Mouse (Mus musculus): ENCODE measurements around the gene Sufu.

The Sufu gene

DNA sequence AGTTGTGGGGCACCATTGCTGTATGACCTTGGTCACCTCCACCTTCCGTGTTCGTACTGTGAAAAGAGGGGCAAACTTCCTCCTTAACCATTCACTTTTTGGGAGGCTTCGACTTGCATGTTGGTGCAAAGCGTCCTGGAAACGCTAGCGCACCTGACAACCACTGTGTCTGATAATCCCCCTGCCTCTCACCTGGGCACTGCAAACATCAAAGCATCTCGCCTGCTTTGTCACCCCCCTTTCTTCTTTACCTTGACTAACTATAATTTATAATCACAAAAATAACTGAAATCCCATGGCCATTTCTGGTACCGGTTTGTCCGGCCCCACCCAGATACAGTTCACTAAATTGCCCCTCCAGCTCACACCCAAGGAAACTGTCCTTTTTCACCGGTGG lies 2.0 kb upstream of the Sufu start:
- DNase-seq (ENCODE audit: low spot score in 2 of 2), result no peak

DNA sequence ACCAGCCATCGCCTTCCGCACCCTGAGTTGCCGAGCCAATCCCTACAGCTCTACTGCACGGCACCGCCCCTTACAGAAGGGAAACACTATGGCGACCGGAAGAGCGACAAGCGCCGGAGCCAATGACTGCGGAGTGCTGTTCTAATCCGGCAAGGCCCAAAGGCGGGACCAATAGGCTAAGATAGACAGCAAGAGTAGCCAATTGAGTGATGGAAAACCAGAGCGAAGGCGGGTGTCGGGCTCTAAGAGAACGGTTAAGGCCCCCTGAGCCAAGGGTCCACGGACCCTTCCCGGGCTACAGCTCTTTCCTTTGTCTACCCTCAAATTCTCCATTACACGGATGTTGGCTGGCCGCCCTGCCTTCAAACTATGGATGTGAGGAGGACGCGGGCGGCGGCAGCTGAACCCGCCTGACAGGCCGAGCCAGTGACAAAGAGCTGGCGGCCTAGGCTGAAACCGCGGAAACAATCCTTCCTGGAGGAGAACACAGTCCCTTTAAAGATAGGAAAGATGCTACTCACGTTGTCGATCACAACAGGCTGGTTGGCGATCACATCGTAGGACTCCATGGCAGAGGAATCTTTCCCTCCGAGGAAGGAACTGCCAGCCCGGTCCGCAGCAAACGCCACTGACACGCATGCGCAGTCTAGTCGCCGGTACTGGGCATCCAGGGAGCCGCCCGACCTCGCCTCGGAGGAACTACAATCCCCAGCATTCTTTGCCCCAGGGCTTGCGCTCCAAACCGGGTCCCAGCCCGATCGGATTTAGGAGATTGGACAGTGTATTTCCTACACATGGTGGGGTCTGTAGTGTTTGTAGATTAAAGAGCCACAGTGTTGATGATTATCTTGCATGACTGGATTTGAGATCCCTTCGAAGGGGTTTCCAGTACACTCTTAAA lies 1.3 kb upstream of the Sufu start, which contains the start of gene Actr1a:
Gene Actr1a (minus strand): TSS at position 640 of the 901 bp plus-strand sequence.
- DNase-seq (ENCODE audit: low spot score in 2 of 2), result peak; percentile 97 to 99

GRCm38 (mm10) chr19:46396109-46396508 lies 587 bp upstream of the Sufu start:
- DNase-seq (ENCODE audit: low spot score in 2 of 2), result no peak

DNA sequence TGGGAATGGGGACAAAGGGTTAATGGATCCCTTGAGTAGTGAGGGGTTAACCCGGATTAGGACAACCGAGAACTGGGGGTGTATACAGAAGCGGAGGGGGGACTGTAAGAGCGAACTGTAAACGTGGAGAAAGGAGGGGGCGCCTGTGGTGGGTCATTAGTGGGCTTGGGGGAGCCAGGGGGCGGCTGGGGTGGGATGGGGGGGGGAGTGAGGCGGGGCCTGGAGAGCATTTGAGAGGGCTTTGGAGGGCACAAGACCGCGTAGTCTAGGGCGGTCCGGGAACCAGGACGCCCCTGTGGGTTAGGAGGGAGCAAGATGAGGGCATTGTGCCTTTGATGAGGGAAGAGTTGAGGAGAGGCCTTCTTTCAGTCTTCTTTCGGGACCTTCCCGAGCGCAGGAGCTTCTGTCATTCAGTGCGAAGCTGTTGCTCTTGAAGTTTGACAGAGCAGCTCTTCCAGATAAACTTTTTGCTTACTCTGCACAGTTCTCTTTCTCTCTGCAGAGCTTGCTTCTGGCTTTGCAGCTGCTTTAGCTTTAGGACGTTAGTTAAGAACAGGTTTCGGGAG lies 823 bp downstream of the Sufu start:
- DNase-seq (ENCODE audit: low spot score in 2 of 2), result no peak

DNA sequence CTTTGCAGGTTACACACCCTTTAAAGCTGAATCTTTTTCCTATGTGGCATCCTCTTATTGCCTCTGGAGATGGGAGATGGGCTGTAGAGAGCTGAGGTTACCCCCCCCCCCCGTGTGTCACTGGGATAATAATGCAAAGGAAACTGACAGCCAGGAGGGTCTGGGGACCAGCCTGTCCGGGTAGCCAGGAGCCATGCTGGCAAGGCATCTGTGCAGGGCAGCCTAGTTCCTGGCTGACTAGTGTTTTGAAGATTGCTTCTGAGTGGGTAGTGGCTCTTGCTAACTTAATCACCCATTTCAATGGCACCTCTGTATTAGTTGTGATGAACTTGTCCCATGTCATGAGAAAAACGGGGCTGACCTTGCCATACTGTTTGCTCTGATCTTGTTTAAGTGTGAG lies 1.7 kb downstream of the Sufu start:
- DNase-seq (ENCODE audit: low spot score in 2 of 2), result no peak

- no peak for DNase-seq (ENCODE audit: low spot score in 2 of 2)
These were observed 2.7 kb downstream of the Sufu start for GRCm38 (mm10) chr19:46399372-46399771.

DNA sequence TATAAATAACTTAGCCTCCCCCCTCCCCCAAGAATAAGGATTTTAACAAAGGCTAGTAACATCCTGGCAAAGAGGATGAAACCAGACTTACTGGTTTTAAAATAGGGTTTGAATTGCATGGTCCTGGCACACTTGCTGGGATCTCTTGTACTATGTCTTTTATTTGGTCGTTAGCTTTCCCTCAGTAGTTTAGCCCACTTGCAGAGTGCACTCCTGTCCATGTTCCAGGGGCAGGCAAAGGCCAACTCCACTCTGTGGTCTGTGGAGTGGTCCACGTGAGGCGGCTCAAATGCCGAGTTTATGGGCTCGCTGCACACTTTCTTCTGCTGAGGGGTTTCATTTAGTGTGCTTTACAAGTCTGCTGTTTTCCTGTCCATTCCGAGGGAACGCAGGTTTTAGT lies 3.2 kb downstream of the Sufu start:
- DNase-seq (ENCODE audit: low spot score in 2 of 2), result no peak

- no peak for DNase-seq (ENCODE audit: low spot score in 2 of 2)
These were observed 3.9 kb downstream of the Sufu start for GRCm38 (mm10) chr19:46400558-46400957.

GRCm38 (mm10) chr19:46404030-46404429 lies 7.3 kb downstream of the Sufu start:
- no peak for DNase-seq (ENCODE audit: low spot score in 2 of 2)

GRCm38 (mm10) chr19:46406592-46407386 lies 10.1 kb downstream of the Sufu start:
- no peak for DNase-seq (ENCODE audit: low spot score in 2 of 2)

- no peak for DNase-seq (ENCODE audit: low spot score in 2 of 2)
These were observed 12.8 kb downstream of the Sufu start for GRCm38 (mm10) chr19:46409506-46409905.

DNA sequence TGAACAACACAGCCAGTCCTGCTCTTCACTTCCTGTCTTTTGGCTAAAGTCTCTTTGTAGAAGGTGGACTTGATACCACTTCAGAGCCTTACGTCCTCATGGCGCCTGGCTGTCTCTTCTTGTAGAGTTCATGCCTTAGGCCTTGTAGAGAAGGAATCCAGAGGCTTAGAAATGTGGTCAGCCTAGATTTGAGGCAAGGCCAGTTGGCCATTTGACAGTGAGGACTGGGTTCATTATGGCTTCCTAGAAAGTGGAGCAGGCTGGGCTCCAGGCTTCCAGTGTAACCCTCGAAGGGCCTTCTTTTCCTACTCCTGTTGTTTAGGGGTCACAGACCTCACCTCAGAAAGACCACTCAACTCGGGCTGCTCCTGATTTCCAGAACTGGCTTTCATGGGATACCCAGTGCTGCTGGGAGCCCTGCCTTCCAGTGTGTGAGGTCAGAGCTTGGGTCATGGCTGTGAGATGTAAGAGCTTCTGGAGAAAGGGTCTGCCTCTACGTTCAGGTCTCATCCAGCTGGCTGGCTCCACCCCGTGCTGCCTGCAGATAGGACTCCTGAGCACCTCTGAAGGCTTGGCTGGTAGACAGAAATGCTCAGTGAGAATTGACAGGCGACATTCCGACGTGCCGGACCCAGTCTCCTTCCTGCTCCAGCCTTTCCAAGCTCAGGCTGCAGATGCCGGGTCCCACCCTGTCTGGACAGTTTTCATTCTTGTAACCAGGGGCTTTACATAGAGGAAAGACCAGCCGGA lies 15.5 kb downstream of the Sufu start:
- DNase-seq (ENCODE audit: low spot score in 2 of 2), result no peak

GRCm38 (mm10) chr19:46413969-46414368 lies 17.3 kb downstream of the Sufu start:
- no peak for DNase-seq (ENCODE audit: low spot score in 2 of 2)

DNA sequence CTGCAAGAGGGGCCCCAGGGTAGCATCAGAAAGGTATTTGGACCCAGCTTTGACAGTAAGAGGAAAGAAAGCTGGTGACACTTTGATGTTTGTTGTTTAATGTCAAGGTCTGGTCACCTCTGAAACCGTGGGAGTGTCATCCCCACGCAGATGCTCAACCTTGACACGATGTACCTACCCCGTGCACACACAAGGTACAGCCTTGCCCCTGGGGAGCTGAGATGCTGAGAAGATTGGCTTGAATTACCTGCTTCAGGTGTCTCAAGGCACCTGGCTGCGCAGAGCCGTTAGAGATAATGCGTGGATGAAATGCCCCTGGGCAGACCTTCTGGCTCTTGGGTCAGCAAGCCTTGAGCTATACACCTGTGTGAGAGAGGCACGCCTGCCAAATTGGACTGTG lies 17.8 kb downstream of the Sufu start:
- DNase-seq (ENCODE audit: low spot score in 2 of 2), result no peak

DNA sequence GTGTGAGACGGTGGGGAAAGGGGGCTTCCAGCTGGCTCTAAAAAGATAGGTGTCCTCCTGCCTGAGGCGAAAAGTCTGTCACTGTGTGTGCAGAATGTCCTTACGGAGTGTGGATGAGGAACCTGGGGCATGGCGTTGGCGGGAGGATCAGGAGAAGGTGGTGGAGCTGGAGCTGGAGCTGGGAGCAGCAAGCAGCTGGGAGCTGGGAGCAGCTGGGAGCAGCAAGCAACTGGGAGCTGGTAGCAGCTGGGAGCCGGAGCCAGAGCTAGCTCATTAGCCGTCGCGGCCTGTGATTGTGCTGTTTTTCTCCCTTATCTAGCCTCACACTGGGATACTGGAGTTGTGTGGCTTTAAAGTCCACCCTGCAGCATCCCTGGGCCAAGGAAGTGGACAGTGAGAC lies 19.6 kb downstream of the Sufu start:
- peak in 1 of 2 experiments; percentile 19 for DNase-seq (ENCODE audit: low spot score in 2 of 2)

GRCm38 (mm10) chr19:46418051-46418450 lies 21.4 kb downstream of the Sufu start:
- no peak for DNase-seq (ENCODE audit: low spot score in 2 of 2)

- DNase-seq (ENCODE audit: low spot score in 2 of 2), result no peak
These were observed 23.7 kb downstream of the Sufu start for GRCm38 (mm10) chr19:46420410-46420809.

- peak in 1 of 2 experiments; percentile 4 for DNase-seq (ENCODE audit: low spot score in 2 of 2)
These were observed 26.0 kb downstream of the Sufu start for GRCm38 (mm10) chr19:46422384-46423338.

DNA sequence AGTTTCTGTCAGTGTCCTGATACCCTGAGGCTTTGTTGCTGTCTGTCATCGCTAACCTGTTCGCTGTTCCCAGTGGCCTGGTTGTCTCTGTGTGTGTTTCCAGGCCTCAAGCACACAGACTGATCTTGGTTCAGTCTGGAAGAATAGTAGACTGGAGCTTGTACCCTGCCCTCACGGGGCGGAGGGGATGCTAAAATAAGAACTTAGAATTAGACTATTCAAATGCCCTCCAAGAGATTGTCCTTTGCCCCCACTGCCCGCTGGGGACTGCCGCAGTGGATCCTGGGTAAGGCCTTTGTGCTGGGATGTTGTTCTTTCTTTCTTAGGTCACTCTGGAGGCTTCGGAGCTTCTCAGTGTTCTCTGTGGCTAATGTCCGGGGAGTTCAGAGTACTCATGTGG lies 28.6 kb downstream of the Sufu start:
- DNase-seq (ENCODE audit: low spot score in 2 of 2), result no peak

DNA sequence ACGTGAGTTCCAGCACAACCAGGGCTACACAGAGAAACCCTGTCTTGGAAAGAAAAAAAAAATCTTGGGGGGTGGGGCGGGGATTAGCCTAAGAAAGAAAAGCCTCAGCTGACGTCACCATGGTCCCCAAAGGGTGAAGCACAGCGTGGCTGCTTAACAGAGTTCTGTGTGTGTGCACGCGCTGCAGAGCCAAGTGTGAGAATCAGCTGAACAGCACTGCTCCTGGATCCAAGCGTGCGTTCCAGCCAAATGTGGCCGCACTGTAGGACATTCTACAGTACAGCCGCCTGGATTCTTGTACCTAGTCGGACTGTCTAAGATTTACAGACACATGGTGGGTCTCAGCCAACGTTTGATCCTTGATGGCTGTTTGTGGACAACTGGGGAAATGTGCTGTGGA lies 29.8 kb downstream of the Sufu start:
- no peak for DNase-seq (ENCODE audit: low spot score in 2 of 2)

DNA sequence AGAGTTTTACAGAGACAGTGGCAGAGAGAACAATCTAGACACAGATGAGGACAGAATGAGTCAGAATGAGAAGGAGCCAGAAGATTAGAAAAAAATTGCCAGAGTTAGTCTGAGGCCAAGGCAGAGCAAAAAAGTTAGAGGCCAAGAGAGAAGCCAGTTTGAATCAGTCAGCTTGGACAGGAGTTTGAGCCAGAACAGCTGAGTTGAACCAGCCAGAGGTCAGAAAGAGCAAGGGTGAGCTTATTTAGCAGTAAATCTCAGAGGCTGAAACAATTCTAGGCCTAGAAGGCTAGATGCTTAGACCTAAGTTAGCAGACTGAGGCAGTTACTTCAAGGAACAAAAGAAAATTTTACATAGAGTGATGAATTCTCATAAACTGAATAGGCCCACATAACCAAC lies 32.6 kb downstream of the Sufu start:
- DNase-seq (ENCODE audit: low spot score in 2 of 2), result no peak
